In genomic region chr9:100400366-100400765, GRCm38 (mm10) we compare ENCODE assay signal across 8 mouse cellular contexts.
DNase-seq lines count a peak whose midpoint lies in the region; ATAC-seq lines count a peak whose summit lies in the region.

No protein-coding gene starts in this region.

- H3K27me3 ChIP-seq in embryonic facial prominence, embryonic 10.5 days (replicated peaks; ENCODE audit: low read depth, poor library complexity, severe bottlenecking): no peaks in the 10 kb centered on the region
- no peaks in the 10 kb centered on the region for H3K27me3 ChIP-seq in hindbrain, embryonic 14.5 days (ENCODE audit: control insufficient read depth, insufficient read depth, low read length)
- H3K27me3 ChIP-seq in neural tube, embryonic 13.5 days: peaks cover 3% of the 10 kb centered on the region; the same call in 1 of the 2 replicates

- H3K4me2 ChIP-seq in hindbrain, embryonic 14.5 days (replicated peaks): no peak overlapping the region
- no peak overlapping the region for H3K4me2 ChIP-seq in neural tube, embryonic 13.5 days

- intact Hi-C loops in left cerebral cortex, postnatal 10 days (cut with DNase I): loop anchor here (10.0 kb wide), 1 partner anchor 666 kb away; no protein-coding TSS in a partner anchor

- H3K9me3 ChIP-seq in embryonic facial prominence, embryonic 10.5 days: no peaks in the 10 kb centered on the region
- no peaks in the 10 kb centered on the region for H3K9me3 ChIP-seq in hindbrain, embryonic 14.5 days (ENCODE audit: control insufficient read depth, low read length)
- H3K9me3 ChIP-seq in neural tube, embryonic 13.5 days: no peaks in the 10 kb centered on the region

- peak; percentile 66; the same call in 1 of the 2 replicates for ATAC-seq in hindbrain, embryonic 14.5 days (ENCODE audit: low FRiP score)
- peak; percentile 77 for ATAC-seq in neural tube, embryonic 13.5 days (ENCODE audit: low read depth)

- H3K4me3 ChIP-seq in embryonic facial prominence, embryonic 10.5 days: no peak overlapping the region
- no peak overlapping the region for H3K4me3 ChIP-seq in hindbrain, embryonic 14.5 days (replicated peaks; ENCODE audit: low read length)
- no peak overlapping the region for H3K4me3 ChIP-seq in neural tube, embryonic 13.5 days

- H3K27ac ChIP-seq in embryonic facial prominence, embryonic 10.5 days (replicated peaks): no peak overlapping the region
- no peak overlapping the region for H3K27ac ChIP-seq in hindbrain, embryonic 14.5 days
- H3K27ac ChIP-seq in neural tube, embryonic 13.5 days (replicated peaks): no peak overlapping the region

- 26% methylated on average over 8 of the region's 8 CpGs for WGBS in embryonic facial prominence, embryonic 10.5 days
- WGBS in hindbrain, embryonic 14.5 days: 22% methylated on average over 8 of the region's 8 CpGs
- 23% methylated on average over 8 of the region's 8 CpGs for WGBS in neural tube, embryonic 13.5 days

- H3K4me1 ChIP-seq in embryonic facial prominence, embryonic 10.5 days: no peaks in the 10 kb centered on the region
- H3K4me1 ChIP-seq in hindbrain, embryonic 14.5 days (replicated peaks; ENCODE audit: control insufficient read depth, insufficient read depth, low read length): no peaks in the 10 kb centered on the region
- H3K4me1 ChIP-seq in neural tube, embryonic 13.5 days (replicated peaks): no peaks in the 10 kb centered on the region

- H3K36me3 ChIP-seq in embryonic facial prominence, embryonic 10.5 days (replicated peaks): no peaks in the 10 kb centered on the region
- H3K36me3 ChIP-seq in hindbrain, embryonic 14.5 days (replicated peaks; ENCODE audit: control insufficient read depth, insufficient read depth): no peaks in the 10 kb centered on the region
- no peaks in the 10 kb centered on the region for H3K36me3 ChIP-seq in neural tube, embryonic 13.5 days

- DNase-seq in ovary, postnatal 14 days (ENCODE audit: low spot score): peak; percentile 60
- no peak for DNase-seq in ovary, adult 18-20 months (ENCODE audit: low spot score)
- DNase-seq in WW6 (ENCODE audit: low read depth, low spot score): peak; percentile 45
- DNase-seq in embryonic facial prominence, embryonic 10.5 days (ENCODE audit: low spot score): peak; percentile 37
- DNase-seq in hindbrain, embryonic 14.5 days (ENCODE audit: low spot score): peak; percentile 95
- peak; percentile 28 to 57 for DNase-seq in left cerebral cortex, postnatal 10 days (ENCODE audit: extremely low spot score in 1 of 2, low spot score in 2 of 2)
- no peak for DNase-seq in ovary, postnatal 10 days (ENCODE audit: low spot score)

- H3K9ac ChIP-seq in hindbrain, embryonic 14.5 days: no peak overlapping the region
- H3K9ac ChIP-seq in neural tube, embryonic 13.5 days: no peak overlapping the region

Comparison
In these comparisons a context has a peak if more than half of its experiments do, and no peak if none do; other contexts are left out.
1. DNase-seq: peak in ovary, postnatal 14 days (single experiment), WW6 (single experiment), embryonic facial prominence, embryonic 10.5 days (single experiment), hindbrain, embryonic 14.5 days (single experiment) and left cerebral cortex, postnatal 10 days (2 of 2); none in ovary, adult 18-20 months (single experiment) and ovary, postnatal 10 days (single experiment).